Mouse (Mus musculus): ENCODE results near the gene Akap12. TPM values are rescaled to one million over a fixed set of nuclear protein-coding genes. Genes with fewer than 3 reads are reported as not detected.

The Akap12 gene
- total and polyA plus RNA-seq, 3 experiments = 1.9 to 21.8 (median 17.1) TPM

- peak; percentile 37 for DNase-seq
These were observed 138.8 kb downstream of the Akap12 start for GRCm38 (mm10) chr10:4404895-4405491.

DNA sequence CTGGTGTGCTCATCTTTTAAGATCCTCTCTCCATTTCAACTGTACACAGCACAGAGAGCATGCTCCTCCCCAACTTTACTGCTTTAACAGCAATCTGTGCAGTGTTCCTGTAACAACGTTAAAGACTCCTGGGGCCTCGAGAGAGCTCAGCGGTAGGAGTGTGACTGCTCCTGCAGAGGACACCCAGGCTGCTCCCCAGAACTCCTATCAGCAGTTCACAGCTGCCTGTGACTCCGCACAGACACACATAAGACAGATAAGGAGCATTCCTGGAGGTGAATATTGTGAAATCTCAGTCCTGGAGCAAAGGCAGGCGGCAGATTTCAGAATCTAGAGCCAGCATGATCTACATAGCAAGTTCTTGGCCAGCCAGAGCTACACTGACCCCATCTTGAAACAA is 139.3 kb downstream of the Akap12 start:
- DNase-seq = no peak

DNA sequence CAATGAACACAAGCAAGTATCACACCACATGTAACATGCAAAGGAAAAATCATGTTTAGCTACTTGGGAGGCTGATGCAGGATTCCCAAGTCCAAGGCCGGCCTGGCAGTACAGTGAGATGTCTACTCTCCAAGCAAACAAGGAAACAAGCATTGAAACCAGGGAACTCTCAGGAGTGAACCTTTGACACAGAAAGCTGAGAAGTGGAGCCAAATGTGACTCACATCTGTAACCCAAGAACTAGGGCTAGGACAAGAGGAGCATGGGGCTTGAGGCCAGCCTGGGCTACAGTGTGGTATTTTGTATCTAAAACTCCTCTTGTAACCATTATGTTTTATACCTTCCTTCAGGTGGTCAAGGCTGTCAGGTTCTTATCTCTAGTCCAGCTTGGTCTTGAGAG is 141.0 kb downstream of the Akap12 start:
- DNase-seq = no peak

Other genes starting within 250 kb of the Akap12 start
- gene Zbtb2, start 121.7 kb downstream of the Akap12 start, total RNA-seq (2021) = 10 to 100 TPM in 1 of 2 experiments, 1 to 10 TPM in 1; 8.3 to 13.7 TPM
- 5.2 and 6.3 TPM in 2 replicates for gene Zbtb2, start 121.7 kb downstream of the Akap12 start, polyA plus RNA-seq (2012; rRNA removed)
- 10 to 100 TPM; 42.8 to 54.3 TPM for gene Rmnd1, start 166.0 kb downstream of the Akap12 start, total RNA-seq (2021)
- 25.2 and 39.5 TPM in 2 replicates for gene Rmnd1, start 166.0 kb downstream of the Akap12 start, polyA plus RNA-seq (2012; rRNA removed)
- gene Armt1, start 166.1 kb downstream of the Akap12 start, total RNA-seq (2021) = 10 to 100 TPM; 12.6 to 16.1 TPM
- 2.3 and 4.8 TPM in 2 replicates for gene Armt1, start 166.1 kb downstream of the Akap12 start, polyA plus RNA-seq (2012; rRNA removed)
- 1 to 10 TPM in 1 of 2 experiments, under 1 TPM in 1; 0.40 to 1.1 TPM for gene Ccdc170, start 216.1 kb downstream of the Akap12 start, total RNA-seq (2021)
- 0.10 and 0.12 TPM in 2 replicates for gene Ccdc170, start 216.1 kb downstream of the Akap12 start, polyA plus RNA-seq (2012; rRNA removed)